Mouse (Mus musculus) layer of hippocampus, adult 2 months (tissue): ENCODE measurements at regions not wholly inside any gene's neighbourhood (a gene's known extent, or its start where the extent isn't known, plus 50 kb on each side); places are given as distances from the start of the nearest gene placed in this dataset.
A peak's percentile ranks its signal among the peaks of the same experiment; 100 is the strongest.

Source experiments
- DNase-seq, 2 experiments: peaks; one replicate each; pipeline ENCODE4 v3.0.0; 2022; ENCODE audit warnings: low spot score in 2 of 2
- H3K27ac ChIP-seq: fragments of 200-600 bp; 2 replicates; pipeline ENCODE4 v1.8.1; 2022
- H3K4me3 ChIP-seq: fragments of 200-600 bp; 2 replicates; pipeline ENCODE4 v1.8.1; 2022; ENCODE audit warnings: mild to moderate bottlenecking
- CTCF ChIP-seq: fragments of 200-600 bp; conservative IDR thresholded peaks from 2 replicates; pipeline ENCODE4 v1.8.1; 2022; ENCODE audit warnings: antibody characterized with exemption, mild to moderate bottlenecking, moderate library complexity

- no peak for DNase-seq
These were observed 111.7 kb downstream of the Gm9817 start for GRCm38 (mm10) chr13:45190151-45190550.

GRCm38 (mm10) chr13:45192079-45192478 is 113.6 kb downstream of the Gm9817 start:
- DNase-seq: no peak
- Histone ChIP-seq H3K4me3 (no peak overlapping the region), H3K27ac (no peak overlapping the region)
- TF ChIP-seq CTCF: no peak

More at GRCm38 (mm10) chr13:45190151-45190550, 111.7 kb downstream of the Gm9817 start:
- Histone ChIP-seq H3K4me3 (no peak overlapping the region), H3K27ac (no peak overlapping the region)
- no peak for TF ChIP-seq CTCF

- Histone ChIP-seq H3K4me3 (no peak overlapping the region), H3K27ac (no peak overlapping the region)
- no peak for TF ChIP-seq CTCF
- no peak for DNase-seq
These were observed 117.1 kb downstream of the Gm9817 start for GRCm38 (mm10) chr13:45195562-45195961.

- no peak for DNase-seq
- TF ChIP-seq CTCF: no peak
- H3K27ac ChIP-seq: no peak overlapping the region
- H3K4me3 ChIP-seq: no peak overlapping the region
These were observed 117.9 kb downstream of the Gm9817 start for GRCm38 (mm10) chr13:45196363-45196762.

- peak in 1 of 2 experiments; percentile 17 for DNase-seq
These were observed 122.1 kb downstream of the Gm9817 start for GRCm38 (mm10) chr13:45200511-45201120.

GRCm38 (mm10) chr13:45204856-45205255 is 126.4 kb downstream of the Gm9817 start:
- H3K4me3 ChIP-seq: no peak overlapping the region
- TF ChIP-seq CTCF: no peak
- no peak overlapping the region for H3K27ac ChIP-seq
- peak in 1 of 2 experiments; percentile 41 for DNase-seq

More at GRCm38 (mm10) chr13:45200511-45201120, 122.1 kb downstream of the Gm9817 start:
- no peak for TF ChIP-seq CTCF
- Histone ChIP-seq H3K27ac (no peak overlapping the region), H3K4me3 (no peak overlapping the region)

- Histone ChIP-seq H3K27ac (no peak overlapping the region), H3K4me3 (no peak overlapping the region)
- no peak for TF ChIP-seq CTCF
- no peak for DNase-seq
These were observed 130.2 kb downstream of the Gm9817 start for GRCm38 (mm10) chr13:45208540-45209197.

GRCm38 (mm10) chr13:45211241-45211640 is 132.7 kb downstream of the Gm9817 start:
- H3K4me3 ChIP-seq: no peak overlapping the region
- no peak for DNase-seq
- H3K27ac ChIP-seq: no peak overlapping the region
- no peak for TF ChIP-seq CTCF

- no peak overlapping the region for H3K4me3 ChIP-seq
- TF ChIP-seq CTCF: no peak
- no peak overlapping the region for H3K27ac ChIP-seq
- no peak for DNase-seq
These were observed 134.8 kb downstream of the Gm9817 start for GRCm38 (mm10) chr13:45213116-45213834.

GRCm38 (mm10) chr13:45218251-45218650 is 139.8 kb downstream of the Gm9817 start:
- no peak for TF ChIP-seq CTCF
- Histone ChIP-seq H3K4me3 (no peak overlapping the region), H3K27ac (no peak overlapping the region)
- no peak for DNase-seq

- Histone ChIP-seq H3K27ac (no peak overlapping the region), H3K4me3 (no peak overlapping the region)
- TF ChIP-seq CTCF: no peak
- no peak for DNase-seq
These were observed 141.2 kb downstream of the Gm9817 start for GRCm38 (mm10) chr13:45219671-45220070.

GRCm38 (mm10) chr13:45230804-45231203 is 152.3 kb downstream of the Gm9817 start:
- DNase-seq: no peak
- H3K27ac ChIP-seq: no peak overlapping the region
- TF ChIP-seq CTCF: no peak
- H3K4me3 ChIP-seq: no peak overlapping the region

GRCm38 (mm10) chr13:45235236-45235635 is 154.3 kb upstream of the Mylip start:
- Histone ChIP-seq H3K27ac (no peak overlapping the region), H3K4me3 (no peak overlapping the region)
- no peak for DNase-seq
- TF ChIP-seq CTCF: no peak
